Mouse (Mus musculus): ENCODE measurements around the gene Iapp. TPM values are rescaled to one million over a fixed set of nuclear protein-coding genes. Genes with fewer than 3 reads are reported as not detected.
A peak's percentile ranks its signal among the peaks of the same experiment; 100 is the strongest.
"Not testable (repeated sequence)": the region's sequence is repeated elsewhere in the genome, so short reads cannot be mapped to it uniquely, and the experiment has no call there.

Gene Iapp
- polyA plus RNA-seq, 1 experiment from 2014 or later, result 0.26 TPM

DNA sequence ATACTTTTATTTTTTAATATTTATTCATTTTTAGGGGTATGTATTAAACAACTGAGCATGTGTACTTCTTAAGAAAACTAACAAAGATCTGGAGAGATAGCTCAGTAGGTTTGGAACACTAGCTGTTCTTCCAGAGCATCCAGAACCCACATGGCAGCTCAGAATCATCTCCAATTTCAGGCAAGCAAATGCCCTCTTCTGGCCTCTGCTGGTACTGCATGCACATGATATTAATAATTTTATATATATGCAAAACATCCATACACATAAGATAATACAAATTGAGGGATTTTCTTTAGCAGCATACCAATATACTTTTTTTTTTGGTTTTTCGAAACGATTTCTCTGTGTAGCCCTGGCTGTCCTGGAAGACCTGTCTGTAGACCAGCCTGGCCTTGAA, 45.3 kb downstream of the Iapp start:
- Histone ChIP-seq H3K4me1 (peaks cover 14% of the 10 kb centered on the region), H3K9ac (no peak overlapping the region), H3K9me3 (replicated peaks) (no peaks in the 10 kb centered on the region), H3K36me3 (ENCODE audit: poor library complexity, severe bottlenecking) (peaks cover 7% of the 10 kb centered on the region; the same call in 1 of the 2 replicates), H3K27ac (no peak overlapping the region), H3K4me2 (no peak overlapping the region), H3K27me3 (no peaks in the 10 kb centered on the region), H3K4me3 (no peak overlapping the region)
- ATAC-seq, result no peak
- 67% methylated on average over 2 of the region's 2 CpGs for WGBS

DNA sequence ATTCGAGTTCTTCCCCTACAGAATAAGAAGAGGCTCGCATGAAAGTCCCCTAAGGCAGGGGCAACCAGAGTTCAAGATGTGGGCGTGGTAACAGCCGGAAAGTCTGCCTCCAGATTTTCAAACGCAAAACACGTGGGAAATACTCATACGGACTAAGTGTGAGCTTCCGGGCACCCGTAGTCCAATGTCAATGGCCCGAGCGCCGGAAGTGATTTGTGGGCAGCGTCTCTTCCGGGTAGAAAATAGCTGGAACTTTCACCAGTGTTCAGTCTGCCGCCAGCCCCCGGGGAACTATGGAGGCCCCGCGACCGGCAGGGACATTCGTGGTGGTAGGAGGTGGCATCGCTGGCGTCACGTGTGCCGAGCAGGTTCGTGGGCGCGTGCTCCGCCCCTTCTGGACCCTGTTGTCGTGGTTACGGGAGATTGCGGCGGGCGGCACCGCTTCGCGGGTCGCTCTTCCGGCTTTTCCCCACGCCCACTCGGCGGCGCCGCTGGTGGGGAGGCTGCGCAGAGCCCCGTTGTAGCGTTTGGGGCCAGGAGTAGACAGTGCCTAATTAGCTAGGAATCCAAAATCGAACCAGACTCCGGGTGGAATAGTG, 47.3 kb downstream of the Iapp start, which contains the start of gene Pyroxd1:
Gene Pyroxd1, plus strand, starts transcription at position 215 of the 599 bp plus-strand sequence.
- peak within 1 kb of the TSS; percentile 75 for H3K27ac ChIP-seq
- WGBS, result 1% methylated on average over 48 of the region's 48 CpGs

DNA sequence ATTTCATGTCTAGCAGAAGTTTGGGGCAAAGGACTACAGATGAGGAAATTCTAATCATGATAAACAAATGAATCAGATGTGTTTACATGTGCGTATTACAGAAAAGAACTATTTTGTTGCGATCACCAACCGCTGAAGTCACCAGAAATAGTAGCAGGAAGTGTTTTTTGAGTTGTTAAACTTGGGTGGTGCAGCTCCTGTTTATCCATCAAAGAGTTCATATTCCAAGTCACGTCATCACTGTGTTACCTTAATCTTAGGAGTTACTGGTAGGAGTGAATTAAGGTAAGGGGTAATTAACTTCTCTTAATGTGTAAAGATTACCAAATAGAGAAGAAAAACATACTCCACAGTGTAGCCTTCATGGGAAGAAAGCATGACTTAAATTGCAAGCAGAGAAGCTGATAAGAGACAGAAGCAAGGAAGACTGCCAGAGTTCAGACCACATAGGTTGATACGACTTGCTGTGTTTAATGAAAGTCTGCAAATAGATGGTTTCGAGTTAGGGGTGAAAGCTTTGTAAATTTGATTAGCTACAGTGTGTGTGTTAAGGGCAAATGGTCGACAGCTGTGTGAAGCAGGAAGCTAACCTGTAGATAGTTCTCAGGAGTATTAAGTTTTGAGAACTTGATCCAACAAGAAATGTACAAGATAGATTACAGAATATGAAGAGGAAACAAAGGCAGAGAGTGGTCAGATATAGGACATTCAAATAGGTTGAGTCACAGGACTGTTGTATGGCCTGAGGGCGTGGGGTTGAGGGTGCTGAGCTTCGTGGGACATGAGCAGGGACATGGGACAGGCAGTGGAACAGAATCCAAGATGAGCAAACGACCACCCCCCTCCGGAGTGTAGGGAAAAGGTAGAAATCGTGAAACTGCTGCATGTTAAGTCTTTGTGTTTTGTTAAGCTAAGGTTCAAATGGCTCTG, 48.2 kb downstream of the Iapp start:
- Histone ChIP-seq H3K9ac (peak overlapping the region; percentile 61), H3K27me3 (no peaks in the 10 kb centered on the region), H3K4me2 (peak overlapping the region; percentile 60), H3K4me1 (peaks cover 14% of the 10 kb centered on the region), H3K36me3 (ENCODE audit: poor library complexity, severe bottlenecking) (peaks cover 34% of the 10 kb centered on the region), H3K27ac (0 out of 2 replicates have a peak overlapping the region, but pooled peaks have one; percentile 75), H3K4me3 (peak overlapping the region; percentile 64), H3K9me3 (replicated peaks) (no peaks in the 10 kb centered on the region)
- 63% methylated on average over 12 of the region's 12 CpGs for WGBS
- no peak for ATAC-seq

More for the DNA sequence above, 47.3 kb downstream of the Iapp start, which contains the start of gene Pyroxd1:
- Histone ChIP-seq H3K27me3 (no peaks in the 10 kb centered on the region), H3K4me1 (peaks cover 14% of the 10 kb centered on the region), H3K9ac (peak within 1 kb of the TSS; percentile 61), H3K4me2 (peak within 1 kb of the TSS; percentile 60), H3K36me3 (ENCODE audit: poor library complexity, severe bottlenecking) (peaks cover 25% of the 10 kb centered on the region), H3K4me3 (peak within 1 kb of the TSS; percentile 64), H3K9me3 (replicated peaks) (no peaks in the 10 kb centered on the region)
- ATAC-seq, result peak; percentile 97

DNA sequence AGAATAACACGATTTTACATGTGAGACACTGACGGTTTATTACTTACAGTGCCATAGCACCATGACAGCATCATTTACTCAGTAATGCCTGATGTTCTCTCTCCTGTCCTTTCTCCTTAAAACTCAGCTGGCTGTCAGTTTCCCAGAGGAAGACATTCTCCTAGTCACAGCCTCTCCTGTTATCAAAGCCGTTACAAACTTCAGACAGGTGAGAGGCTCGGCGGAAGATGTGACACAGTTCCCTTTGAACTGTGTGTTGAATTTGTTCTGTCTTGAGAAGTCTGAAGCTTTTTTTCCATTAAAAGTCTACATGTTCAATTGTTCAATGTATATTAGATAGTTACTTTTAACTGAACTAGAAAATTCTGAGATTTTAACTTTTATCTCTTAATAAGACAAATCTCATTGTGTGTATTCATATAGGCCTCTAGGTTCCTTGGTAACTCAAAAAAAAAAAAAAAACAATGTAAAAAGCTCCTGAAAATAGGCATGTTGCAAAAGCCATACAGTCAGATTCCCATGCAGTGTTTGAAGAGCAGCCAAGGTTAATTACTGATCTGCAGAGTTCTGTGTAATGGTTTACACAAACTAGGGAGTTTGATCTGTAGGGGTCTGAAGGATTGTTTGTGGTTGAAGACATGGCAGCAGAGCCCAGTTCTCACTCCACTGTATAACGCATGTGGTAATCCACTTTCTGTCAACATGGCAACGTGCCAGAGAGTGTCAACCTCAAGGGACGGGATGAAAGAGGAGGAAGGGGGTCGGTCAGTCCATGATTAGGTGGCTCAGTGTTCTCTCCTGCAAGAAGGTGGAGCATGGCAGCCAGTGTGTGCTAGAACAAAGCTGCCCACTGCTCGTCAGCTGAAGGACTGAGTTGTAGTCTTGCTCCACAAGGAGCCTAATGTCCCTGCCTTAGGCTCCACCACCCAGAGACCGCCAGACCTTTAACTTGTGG, 49.5 kb downstream of the Iapp start:
- 81% methylated on average over 11 of the region's 11 CpGs for WGBS
- no peak for ATAC-seq
- H3K27ac ChIP-seq, result no peak overlapping the region

DNA sequence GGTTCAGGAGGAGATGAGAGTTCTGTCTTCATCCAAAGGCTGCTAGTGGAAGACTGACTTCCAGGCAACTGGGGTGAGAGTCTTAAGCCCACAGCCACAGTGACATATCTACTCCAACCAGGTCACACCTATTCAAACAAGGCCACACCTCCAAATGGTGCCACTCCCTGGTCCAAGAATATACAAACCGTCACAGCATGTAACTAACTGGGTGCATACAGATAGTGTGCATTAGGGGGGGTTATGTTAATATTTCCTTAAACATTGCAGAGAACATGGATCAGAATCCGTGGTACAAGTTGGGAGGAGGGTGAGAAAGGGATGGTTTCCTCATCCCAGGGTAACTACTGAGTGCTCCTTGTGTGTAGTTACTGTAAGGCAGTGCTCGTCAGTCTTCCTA, 53.9 kb downstream of the Iapp start:
- 92% methylated on average over 3 of the region's 3 CpGs for WGBS
- not testable (repeated sequence) for ATAC-seq
- H3K36me3 ChIP-seq (ENCODE audit: poor library complexity, severe bottlenecking), result peaks cover 84% of the 10 kb centered on the region

More for the DNA sequence above, 49.5 kb downstream of the Iapp start:
- Histone ChIP-seq H3K9me3 (replicated peaks) (no peaks in the 10 kb centered on the region), H3K4me3 (no peak overlapping the region), H3K9ac (no peak overlapping the region), H3K27me3 (no peaks in the 10 kb centered on the region), H3K4me2 (no peak overlapping the region), H3K4me1 (peaks cover 14% of the 10 kb centered on the region), H3K36me3 (ENCODE audit: poor library complexity, severe bottlenecking) (peaks cover 47% of the 10 kb centered on the region)

More for the DNA sequence above, 53.9 kb downstream of the Iapp start:
- H3K27ac ChIP-seq; H3K4me1 ChIP-seq; H3K4me2 ChIP-seq; H3K9me3 ChIP-seq (replicated peaks); H3K4me3 ChIP-seq; H3K9ac ChIP-seq; H3K27me3 ChIP-seq: not testable (repeated sequence)

Other genes with a start within 250 kb of the Iapp start
- not detected in 2 replicates for gene Slco1a6, start 89.9 kb upstream of the Iapp start, polyA plus RNA-seq (2015; fragmentation: Nextera tagmentation; extraction: Ambion mirVana)
- 0.15 and 0.31 TPM in 2 replicates for gene Slco1a5, start 24.6 kb downstream of the Iapp start, polyA plus RNA-seq (2015; fragmentation: Nextera tagmentation; extraction: Ambion mirVana)
- gene Pyroxd1, start 47.2 kb downstream of the Iapp start, polyA plus RNA-seq (2015; fragmentation: Nextera tagmentation; extraction: Ambion mirVana), result 22.0 and 24.9 TPM in 2 replicates
- gene Recql, start 88.7 kb downstream of the Iapp start, polyA plus RNA-seq (2015; fragmentation: Nextera tagmentation; extraction: Ambion mirVana), result 35.4 and 36.2 TPM in 2 replicates
- 83.8 and 90.1 TPM in 2 replicates for gene Golt1b, start 88.8 kb downstream of the Iapp start, polyA plus RNA-seq (2015; fragmentation: Nextera tagmentation; extraction: Ambion mirVana)
- 1.3 and 1.9 TPM in 2 replicates for gene Spx, start 115.0 kb downstream of the Iapp start, polyA plus RNA-seq (2015; fragmentation: Nextera tagmentation; extraction: Ambion mirVana)
- 0.09 TPM in 1 of 2 replicates, not detected in the other for gene Gys2, start 174.7 kb downstream of the Iapp start, polyA plus RNA-seq (2015; fragmentation: Nextera tagmentation; extraction: Ambion mirVana)
- gene Ldhb, start 209.5 kb downstream of the Iapp start, polyA plus RNA-seq (2015; fragmentation: Nextera tagmentation; extraction: Ambion mirVana), result 493 and 531 TPM in 2 replicates